Mouse (Mus musculus): ENCODE measurements around the gene Eno1. TPM values are rescaled to one million over a fixed set of nuclear protein-coding genes. Genes with fewer than 3 reads are reported as not detected.

Gene Eno1
- polyA plus RNA-seq, 1 experiment: 96.4 TPM

DNA sequence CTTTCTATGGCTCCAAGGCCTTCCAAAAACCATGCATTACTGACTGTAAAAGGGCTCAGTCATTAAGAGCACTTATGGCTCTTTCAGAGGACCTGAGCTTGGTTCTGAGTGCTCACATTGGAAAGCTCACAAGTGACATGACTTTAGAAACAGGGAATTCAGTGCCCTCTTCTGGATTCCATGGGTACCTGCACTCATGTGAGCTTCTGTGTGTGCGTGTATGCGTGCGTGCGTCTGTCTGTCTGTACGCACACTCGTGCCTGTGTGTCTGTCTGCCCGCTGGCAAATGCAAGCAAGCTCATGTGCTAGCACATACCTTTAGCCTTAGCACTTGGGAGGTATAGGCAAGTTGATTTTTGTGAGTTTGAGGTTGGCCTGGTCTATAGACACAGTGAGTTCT is 59.4 kb downstream of the Eno1 start:
- no peaks in the 10 kb centered on the region; the same call in 1 of the 2 replicates for H3K4me1 ChIP-seq (ENCODE audit: control insufficient read depth, insufficient read depth, low read length)
- 85% methylated on average over 7 of the region's 7 CpGs for WGBS
- TF ChIP-seq CTCF (IDR thresholded peaks at IDR 0.05; ENCODE audit: control insufficient read depth, insufficient read depth, low read length) (no peak), POLR2A (IDR thresholded peaks at IDR 0.05; ENCODE audit: borderline replicate concordance, control insufficient read depth, low read depth, low read length) (no peak)
- no peak overlapping the region for H3K4me3 ChIP-seq (replicated peaks; ENCODE audit: control insufficient read depth, low read depth, low read length)
- H3K27ac ChIP-seq (ENCODE audit: control insufficient read depth, insufficient read depth, low read depth, low read length, poor library complexity): no peak overlapping the region

Other genes with a start within 250 kb of the Eno1 start
- gene H6pd, start 227.7 kb upstream of the Eno1 start, polyA plus RNA-seq (2011; ENCODE audit: insufficient read depth, insufficient read length, low replicate concordance, missing spikeins): 1.4 and 7.2 TPM in 2 replicates
- gene Gpr157, start 149.4 kb upstream of the Eno1 start, polyA plus RNA-seq (2011; ENCODE audit: insufficient read depth, insufficient read length, low replicate concordance, missing spikeins): 1.6 and 2.0 TPM in 2 replicates
- gene Slc2a5, start 117.4 kb upstream of the Eno1 start, polyA plus RNA-seq (2011; ENCODE audit: insufficient read depth, insufficient read length, low replicate concordance, missing spikeins): 0.62 TPM in 1 of 2 replicates, not detected in the other
- gene Slc2a7, start 87.7 kb upstream of the Eno1 start, polyA plus RNA-seq (2011; ENCODE audit: insufficient read depth, insufficient read length, low replicate concordance, missing spikeins): not detected in 2 replicates
- gene Car6, start 35.4 kb upstream of the Eno1 start, polyA plus RNA-seq (2011; ENCODE audit: insufficient read depth, insufficient read length, low replicate concordance, missing spikeins): not detected in 2 replicates
- 31.8 and 61.3 TPM in 2 replicates for gene Rere, start 44.9 kb downstream of the Eno1 start, polyA plus RNA-seq (2011; ENCODE audit: insufficient read depth, insufficient read length, low replicate concordance, missing spikeins)

All from bone marrow, adult 2 months (tissue).